Mouse (Mus musculus): Measurements from ENCODE around the gene Orai2. TPM values are rescaled to one million over a fixed set of nuclear protein-coding genes. Genes with fewer than 3 reads are reported as not detected.

Orai2 gene
- total and polyA plus RNA-seq, 2 experiments = 1.1 to 1.4 TPM

DNA sequence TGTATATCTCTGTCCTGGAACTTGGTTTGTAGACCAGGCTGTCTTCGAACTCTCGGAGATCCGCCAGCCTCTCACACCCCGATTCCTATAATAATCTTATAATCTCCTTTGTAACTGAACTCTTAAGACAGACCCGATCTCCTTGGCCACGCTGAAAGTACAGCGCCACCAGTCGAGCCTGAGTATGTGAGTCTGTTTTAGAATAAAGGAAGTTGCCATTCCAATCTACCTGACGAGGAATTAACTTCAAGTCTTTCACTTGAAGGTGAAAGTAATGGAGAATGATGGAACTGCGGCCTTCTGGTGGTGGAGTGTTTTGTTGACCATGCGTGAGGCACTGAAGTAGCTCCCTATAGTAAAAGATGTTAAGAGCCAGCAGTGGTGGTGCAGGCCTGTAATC is 29.0 kb upstream of the Orai2 start:
- 53% methylated on average over 11 of the region's 11 CpGs for WGBS
- Histone ChIP-seq H3K27ac (replicated peaks; ENCODE audit: insufficient read depth, low read depth, low read length) (no peak overlapping the region), H3K36me3 (ENCODE audit: control insufficient read depth, insufficient read depth, low read length) (peaks cover 6% of the 10 kb centered on the region; the same call in 1 of the 2 replicates), H3K9ac (ENCODE audit: low read depth, low read length) (no peak overlapping the region), H3K4me3 (ENCODE audit: insufficient read depth, low read depth, low read length) (no peak overlapping the region), H3K79me2 (ENCODE audit: control insufficient read depth, insufficient read depth, low read length) (peaks cover 10% of the 10 kb centered on the region; the same call in 1 of the 2 replicates), H3K27me3 (ENCODE audit: control insufficient read depth, insufficient read depth, low read length) (no peaks in the 10 kb centered on the region), H3K4me1 (ENCODE audit: control insufficient read depth, insufficient read depth, low read length) (peaks cover 9% of the 10 kb centered on the region)
- TF ChIP-seq POLR2A (IDR thresholded peaks at IDR 0.05; ENCODE audit: extremely low read depth, insufficient read depth, low read length) (no peak), CTCF (IDR thresholded peaks at IDR 0.05; ENCODE audit: low read depth, low read length) (no peak)
- DNase-seq (ENCODE audit: extremely low read depth, low read depth, low spot score) = peak; percentile 16

GRCm38 (mm10) chr5:136198474-136199391 is 28.2 kb upstream of the Orai2 start, which contains the start of gene Prkrip1:
Gene Prkrip1 (minus strand): TSS chr5:136198963.
- H3K36me3 ChIP-seq (ENCODE audit: control insufficient read depth, insufficient read depth, low read length) = peaks cover 13% of the 10 kb centered on the region; the same call in 1 of the 2 replicates
- peak; percentile 92 for DNase-seq (ENCODE audit: extremely low read depth, low read depth, low spot score)
- peak within 1 kb of the TSS; percentile 32 for H3K27ac ChIP-seq (replicated peaks; ENCODE audit: insufficient read depth, low read depth, low read length)
- H3K79me2 ChIP-seq (ENCODE audit: control insufficient read depth, insufficient read depth, low read length) = peaks cover 10% of the 10 kb centered on the region; the same call in 1 of the 2 replicates
- H3K27me3 ChIP-seq (ENCODE audit: control insufficient read depth, insufficient read depth, low read length) = no peaks in the 10 kb centered on the region
- under 1% methylated on average over 62 of the region's 62 CpGs for WGBS
- TF ChIP-seq CTCF (IDR thresholded peaks at IDR 0.05; ENCODE audit: low read depth, low read length) = no peak
- TF ChIP-seq POLR2A (IDR thresholded peaks at IDR 0.05; ENCODE audit: extremely low read depth, insufficient read depth, low read length) = 0 out of 2 replicates have a peak, but pooled peaks have one; percentile 45
- H3K4me1 ChIP-seq (ENCODE audit: control insufficient read depth, insufficient read depth, low read length) = peaks cover 9% of the 10 kb centered on the region
- H3K9ac ChIP-seq (ENCODE audit: low read depth, low read length) = peak within 1 kb of the TSS; percentile 87
- peak within 1 kb of the TSS; percentile 88 for H3K4me3 ChIP-seq (ENCODE audit: insufficient read depth, low read depth, low read length)

GRCm38 (mm10) chr5:136191870-136192269 is 21.4 kb upstream of the Orai2 start:
- Histone ChIP-seq H3K27me3 (ENCODE audit: control insufficient read depth, insufficient read depth, low read length) (no peaks in the 10 kb centered on the region), H3K36me3 (ENCODE audit: control insufficient read depth, insufficient read depth, low read length) (peaks cover 46% of the 10 kb centered on the region), H3K4me3 (ENCODE audit: insufficient read depth, low read depth, low read length) (no peak overlapping the region), H3K27ac (replicated peaks; ENCODE audit: insufficient read depth, low read depth, low read length) (no peak overlapping the region), H3K4me1 (ENCODE audit: control insufficient read depth, insufficient read depth, low read length) (no peaks in the 10 kb centered on the region), H3K79me2 (ENCODE audit: control insufficient read depth, insufficient read depth, low read length) (no peaks in the 10 kb centered on the region), H3K9ac (ENCODE audit: low read depth, low read length) (no peak overlapping the region)
- 87% methylated on average over 7 of the region's 7 CpGs for WGBS
- DNase-seq (ENCODE audit: extremely low read depth, low read depth, low spot score) = no peak
- no peak for TF ChIP-seq POLR2A (IDR thresholded peaks at IDR 0.05; ENCODE audit: extremely low read depth, insufficient read depth, low read length)
- no peak for TF ChIP-seq CTCF (IDR thresholded peaks at IDR 0.05; ENCODE audit: low read depth, low read length)

GRCm38 (mm10) chr5:136186723-136187122 is 16.2 kb upstream of the Orai2 start:
- Histone ChIP-seq H3K27ac (replicated peaks; ENCODE audit: insufficient read depth, low read depth, low read length) (no peak overlapping the region), H3K79me2 (ENCODE audit: control insufficient read depth, insufficient read depth, low read length) (no peaks in the 10 kb centered on the region), H3K27me3 (ENCODE audit: control insufficient read depth, insufficient read depth, low read length) (no peaks in the 10 kb centered on the region), H3K4me1 (ENCODE audit: control insufficient read depth, insufficient read depth, low read length) (no peaks in the 10 kb centered on the region), H3K4me3 (ENCODE audit: insufficient read depth, low read depth, low read length) (no peak overlapping the region), H3K36me3 (ENCODE audit: control insufficient read depth, insufficient read depth, low read length) (peaks cover 17% of the 10 kb centered on the region), H3K9ac (ENCODE audit: low read depth, low read length) (no peak overlapping the region)
- TF ChIP-seq POLR2A (IDR thresholded peaks at IDR 0.05; ENCODE audit: extremely low read depth, insufficient read depth, low read length) (no peak), CTCF (IDR thresholded peaks at IDR 0.05; ENCODE audit: low read depth, low read length) (peak; percentile 88)
- peak; percentile 12 for DNase-seq (ENCODE audit: extremely low read depth, low read depth, low spot score)
- WGBS = 50% methylated on average over 4 of the region's 4 CpGs

GRCm38 (mm10) chr5:136183766-136184165 is 13.3 kb upstream of the Orai2 start:
- 95% methylated on average over 7 of the region's 7 CpGs for WGBS
- H3K27ac ChIP-seq (replicated peaks; ENCODE audit: insufficient read depth, low read depth, low read length) = no peak overlapping the region
- DNase-seq (ENCODE audit: extremely low read depth, low read depth, low spot score) = no peak
- H3K27me3 ChIP-seq (ENCODE audit: control insufficient read depth, insufficient read depth, low read length) = no peaks in the 10 kb centered on the region
- no peaks in the 10 kb centered on the region for H3K79me2 ChIP-seq (ENCODE audit: control insufficient read depth, insufficient read depth, low read length)
- no peak overlapping the region for H3K4me3 ChIP-seq (ENCODE audit: insufficient read depth, low read depth, low read length)
- H3K36me3 ChIP-seq (ENCODE audit: control insufficient read depth, insufficient read depth, low read length) = peaks cover 14% of the 10 kb centered on the region
- H3K4me1 ChIP-seq (ENCODE audit: control insufficient read depth, insufficient read depth, low read length) = no peaks in the 10 kb centered on the region
- no peak overlapping the region for H3K9ac ChIP-seq (ENCODE audit: low read depth, low read length)
- TF ChIP-seq POLR2A (IDR thresholded peaks at IDR 0.05; ENCODE audit: extremely low read depth, insufficient read depth, low read length) (no peak), CTCF (IDR thresholded peaks at IDR 0.05; ENCODE audit: low read depth, low read length) (no peak)
